8 mouse cellular contexts compared by ENCODE assay signal in genomic region chr2:27671633-27672091, GRCm38 (mm10). TPM values are rescaled to one million over a fixed set of nuclear protein-coding genes. Genes with fewer than 3 reads are reported as not detected.
DNase-seq lines count a peak whose midpoint lies in the region; ATAC-seq and TF ChIP-seq lines count a peak whose summit lies in the region.

No protein-coding gene starts in this region.

- DNase-seq in cerebellum, postnatal 10 days, result peak; percentile 44 to 64
- DNase-seq in cerebellum, adult 9-11 months, result no peak
- DNase-seq in adipocyte (ENCODE audit: low spot score) (peak; percentile 89), liver (peak; percentile 34)
- peak; percentile 72 for DNase-seq in stomach, postnatal 0 days (ENCODE audit: low spot score)
- DNase-seq in cerebellum, adult 11 months, result no peak

- H3K9me3 ChIP-seq in hindbrain, embryonic 15.5 days, result no peaks in the 10 kb centered on the region
- H3K9me3 ChIP-seq in stomach, postnatal 0 days (ENCODE audit: control insufficient read depth, low read length), result no peaks in the 10 kb centered on the region

- peak; percentile 35; the same call in 1 of the 2 replicates for ATAC-seq in hindbrain, embryonic 15.5 days (ENCODE audit: low FRiP score, low read depth)
- ATAC-seq in stomach, postnatal 0 days (ENCODE audit: low FRiP score, low TSS enrichment), result peak; percentile 73
- no peak for ATAC-seq in frontal cortex, adult (ENCODE audit: low TSS enrichment)

- no peak overlapping the region for H3K9ac ChIP-seq in hindbrain, embryonic 15.5 days
- H3K9ac ChIP-seq in stomach, postnatal 0 days (ENCODE audit: low read length), result peak overlapping the region; percentile 23; the same call in 1 of the 2 replicates

- no peak overlapping the region for H3K4me2 ChIP-seq in hindbrain, embryonic 15.5 days
- H3K4me2 ChIP-seq in stomach, postnatal 0 days (replicated peaks; ENCODE audit: low read depth), result no peak overlapping the region

- H3K36me3 ChIP-seq in hindbrain, embryonic 15.5 days, result no peaks in the 10 kb centered on the region
- H3K36me3 ChIP-seq in stomach, postnatal 0 days (ENCODE audit: control insufficient read depth, insufficient read depth, low read length), result no peaks in the 10 kb centered on the region

- no peak overlapping the region for H3K27ac ChIP-seq in hindbrain, embryonic 15.5 days (replicated peaks)
- H3K27ac ChIP-seq in stomach, postnatal 0 days (replicated peaks), result peak overlapping the region; percentile 46; the same call in 1 of the 2 replicates

- H3K27me3 ChIP-seq in hindbrain, embryonic 15.5 days, result no peaks in the 10 kb centered on the region
- no peaks in the 10 kb centered on the region for H3K27me3 ChIP-seq in stomach, postnatal 0 days (ENCODE audit: control insufficient read depth, insufficient read depth, low read length)

- H3K4me3 ChIP-seq in hindbrain, embryonic 15.5 days, result no peak overlapping the region
- H3K4me3 ChIP-seq in stomach, postnatal 0 days (ENCODE audit: low read depth, low read length), result no peak overlapping the region

- 11% methylated on average over 3 of the region's 3 CpGs for WGBS in hindbrain, embryonic 15.5 days
- 29% methylated on average over 3 of the region's 3 CpGs for WGBS in stomach, postnatal 0 days

- TF ChIP-seq EP300 in stomach, postnatal 0 days (optimal IDR thresholded peaks at IDR 0.05), result no peak

- peaks cover 33% of the 10 kb centered on the region for H3K4me1 ChIP-seq in hindbrain, embryonic 15.5 days (replicated peaks)
- peaks cover 15% of the 10 kb centered on the region for H3K4me1 ChIP-seq in stomach, postnatal 0 days (replicated peaks; ENCODE audit: control insufficient read depth, insufficient read depth)

- 0 out of 2 replicates have a peak, but pooled peaks have one; percentile 10 for TF ChIP-seq CTCF in stomach, postnatal 0 days (IDR thresholded peaks at IDR 0.05; ENCODE audit: low read depth)

RNA-seq across cellular contexts. Expression of gene Rxra, which starts 4.6 kb away (rescaled TPM):
- 4.7 and 4.9 TPM in 2 replicates for polyA plus RNA-seq in hindbrain, embryonic 15.5 days (2015; fragmentation: Nextera tagmentation; extraction: Ambion mirVana)
- polyA plus RNA-seq in stomach, postnatal 0 days (2015; fragmentation: Nextera tagmentation; extraction: Ambion mirVana), result 8.7 and 10.5 TPM in 2 replicates

Comparison
In these comparisons a context has a peak if more than half of its experiments do, and no peak if none do; other contexts are left out.
1. DNase-seq: peak in cerebellum, postnatal 10 days (2 of 2), adipocyte (single experiment), liver (single experiment) and stomach, postnatal 0 days (single experiment); none in cerebellum, adult 9-11 months (single experiment) and cerebellum, adult 11 months (single experiment).